Mouse (Mus musculus): ENCODE results near the gene Naa20. TPM values are rescaled to one million over a fixed set of nuclear protein-coding genes. Genes with fewer than 3 reads are reported as not detected.

Gene Naa20
- total and polyA plus RNA-seq, 3 experiments: 79.8 to 264 (median 121) TPM

GRCm38 (mm10) chr2:145948402-145948954 is 46.6 kb downstream of the Naa20 start:
- no peaks in the 10 kb centered on the region for H3K9me3 ChIP-seq (replicated peaks; ENCODE audit: low read length)
- no peak overlapping the region for H3K4me3 ChIP-seq (replicated peaks in 1 of 3; ENCODE audit: low read depth in 2 of 3, low read length in 2 of 3, poor library complexity in 1 of 3)
- H3K36me3 ChIP-seq (replicated peaks in 1 of 2; ENCODE audit: control insufficient read depth in 1 of 2, insufficient read depth in 1 of 2, low read length in 1 of 2): no peaks in the 10 kb centered on the region
- dilution Hi-C loops (cut with MboI; ENCODE audit: extremely low pct_ligation_motif_present, extremely low pct_unique_long_range_greater_than_20kb, low sequenced_read_pairs) (no loop called here), in situ Hi-C loops (cut with MboI; ENCODE audit: low pct_ligation_motif_present, low pct_unique_long_range_greater_than_20kb, low sequenced_read_pairs) (no loop called here)
- H3K4me2 ChIP-seq (ENCODE audit: insufficient read depth, low read depth, poor library complexity, severe bottlenecking): no peak overlapping the region
- no peaks in the 10 kb centered on the region for H3K27me3 ChIP-seq (replicated peaks)
- no peak for TF ChIP-seq ZMIZ1 (IDR thresholded peaks at IDR 0.05; ENCODE audit: low read depth, low read length)
- TF ChIP-seq JUND (conservative IDR thresholded peaks at IDR 0.05; ENCODE audit: low read depth, low read length): no peak
- TF ChIP-seq PAX5 (IDR thresholded peaks at IDR 0.05; ENCODE audit: low read length): no peak
- DNase-seq (ENCODE audit: extremely low read depth): no peak
- peaks cover 0 to 7% of the 10 kb centered on the region in 2 experiments; a peak in 1 of 4 replicates for H3K4me1 ChIP-seq (ENCODE audit: control insufficient read depth in 1 of 2, insufficient read depth in 2 of 2)
- H3K27ac ChIP-seq (ENCODE audit: insufficient read depth, low read depth): no peak overlapping the region
- no peak overlapping the region for H3K9ac ChIP-seq (ENCODE audit: insufficient read depth, low read depth)
- H3K79me2 ChIP-seq (replicated peaks; ENCODE audit: control insufficient read depth, extremely low read depth, insufficient read depth, poor library complexity, severe bottlenecking): no peaks in the 10 kb centered on the region

GRCm38 (mm10) chr2:145949475-145950068 is 47.7 kb downstream of the Naa20 start:
- no peak overlapping the region for H3K4me3 ChIP-seq (replicated peaks in 1 of 3; ENCODE audit: low read depth in 2 of 3, low read length in 2 of 3, poor library complexity in 1 of 3)
- no peaks in the 10 kb centered on the region for H3K36me3 ChIP-seq (replicated peaks in 1 of 2; ENCODE audit: control insufficient read depth in 1 of 2, insufficient read depth in 1 of 2, low read length in 1 of 2)
- dilution Hi-C loops (cut with MboI; ENCODE audit: extremely low pct_ligation_motif_present, extremely low pct_unique_long_range_greater_than_20kb, low sequenced_read_pairs) (no loop called here), in situ Hi-C loops (cut with MboI; ENCODE audit: low pct_ligation_motif_present, low pct_unique_long_range_greater_than_20kb, low sequenced_read_pairs) (loop anchor here (10.0 to 25.0 kb wide), 4 partner anchors 288 to 663 kb away; no protein-coding TSS in a partner anchor)
- H3K27ac ChIP-seq (ENCODE audit: insufficient read depth, low read depth): no peak overlapping the region
- no peaks in the 10 kb centered on the region for H3K27me3 ChIP-seq (replicated peaks)
- peaks cover 0 to 7% of the 10 kb centered on the region in 2 experiments; a peak in 1 of 4 replicates for H3K4me1 ChIP-seq (ENCODE audit: control insufficient read depth in 1 of 2, insufficient read depth in 2 of 2)
- H3K4me2 ChIP-seq (ENCODE audit: insufficient read depth, low read depth, poor library complexity, severe bottlenecking): no peak overlapping the region
- H3K9me3 ChIP-seq (replicated peaks; ENCODE audit: low read length): no peaks in the 10 kb centered on the region
- no peaks in the 10 kb centered on the region for H3K79me2 ChIP-seq (replicated peaks; ENCODE audit: control insufficient read depth, extremely low read depth, insufficient read depth, poor library complexity, severe bottlenecking)
- TF ChIP-seq MEF2A (IDR thresholded peaks at IDR 0.05; ENCODE audit: borderline replicate concordance, low read depth, low read length) (no peak), TCF12 (IDR thresholded peaks at IDR 0.05; ENCODE audit: low read depth, low read length) (no peak), CHD2 (IDR thresholded peaks at IDR 0.05; ENCODE audit: low read length) (no peak), ETS1 (conservative IDR thresholded peaks at IDR 0.05; ENCODE audit: low read depth, low read length) (no peak), NELFE (IDR thresholded peaks at IDR 0.05; ENCODE audit: low read depth, low read length) (no peak), RCOR1 (conservative IDR thresholded peaks at IDR 0.05; ENCODE audit: low read depth, low read length) (no peak), RAD21 (IDR thresholded peaks at IDR 0.05; ENCODE audit: low read depth, low read length) (no peak), ZKSCAN1 (IDR thresholded peaks at IDR 0.05; ENCODE audit: borderline replicate concordance, low read depth, low read length) (no peak), TBP (conservative IDR thresholded peaks at IDR 0.05; ENCODE audit: low read depth, low read length) (no peak)
- H3K9ac ChIP-seq (ENCODE audit: insufficient read depth, low read depth): no peak overlapping the region
- no peak for DNase-seq (ENCODE audit: extremely low read depth)

- Histone ChIP-seq H3K4me1 (ENCODE audit: control insufficient read depth in 1 of 2, insufficient read depth in 2 of 2) (peaks cover 0 to 7% of the 10 kb centered on the region in 2 experiments; a peak in 1 of 4 replicates), H3K4me2 (ENCODE audit: insufficient read depth, low read depth, poor library complexity, severe bottlenecking) (no peak overlapping the region), H3K27me3 (replicated peaks) (no peaks in the 10 kb centered on the region), H3K4me3 (replicated peaks in 1 of 3; ENCODE audit: low read depth in 2 of 3, low read length in 2 of 3, poor library complexity in 1 of 3) (no peak overlapping the region), H3K9ac (ENCODE audit: insufficient read depth, low read depth) (no peak overlapping the region), H3K79me2 (replicated peaks; ENCODE audit: control insufficient read depth, extremely low read depth, insufficient read depth, poor library complexity, severe bottlenecking) (no peaks in the 10 kb centered on the region), H3K9me3 (replicated peaks; ENCODE audit: low read length) (no peaks in the 10 kb centered on the region), H3K36me3 (replicated peaks in 1 of 2; ENCODE audit: control insufficient read depth in 1 of 2, insufficient read depth in 1 of 2, low read length in 1 of 2) (no peaks in the 10 kb centered on the region), H3K27ac (ENCODE audit: insufficient read depth, low read depth) (no peak overlapping the region)
- in situ Hi-C loops (cut with MboI; ENCODE audit: low pct_ligation_motif_present, low pct_unique_long_range_greater_than_20kb, low sequenced_read_pairs) (loop anchor here (10.0 to 25.0 kb wide), 4 partner anchors 287 to 662 kb away; no protein-coding TSS in a partner anchor), dilution Hi-C loops (cut with MboI; ENCODE audit: extremely low pct_ligation_motif_present, extremely low pct_unique_long_range_greater_than_20kb, low sequenced_read_pairs) (no loop called here)
- TF ChIP-seq MAZ (IDR thresholded peaks at IDR 0.05; ENCODE audit: low read depth, low read length) (no peak), ZKSCAN1 (IDR thresholded peaks at IDR 0.05; ENCODE audit: borderline replicate concordance, low read depth, low read length) (no peak), UBTF (IDR thresholded peaks at IDR 0.05; ENCODE audit: low read depth, low read length) (no peak), EP300 (IDR thresholded peaks at IDR 0.05; ENCODE audit: low read length) (no peak), BHLHE40 (IDR thresholded peaks at IDR 0.05; ENCODE audit: low read depth, low read length) (no peak), ELF1 (IDR thresholded peaks at IDR 0.05; ENCODE audit: low read depth, low read length) (no peak)
- no peak for DNase-seq (ENCODE audit: extremely low read depth)
These were observed 48.3 kb downstream of the Naa20 start for GRCm38 (mm10) chr2:145950239-145950638.

Measured in CH12.LX (cell line).